19 mouse cellular contexts compared by ENCODE assay signal in the genomic region with DNA sequence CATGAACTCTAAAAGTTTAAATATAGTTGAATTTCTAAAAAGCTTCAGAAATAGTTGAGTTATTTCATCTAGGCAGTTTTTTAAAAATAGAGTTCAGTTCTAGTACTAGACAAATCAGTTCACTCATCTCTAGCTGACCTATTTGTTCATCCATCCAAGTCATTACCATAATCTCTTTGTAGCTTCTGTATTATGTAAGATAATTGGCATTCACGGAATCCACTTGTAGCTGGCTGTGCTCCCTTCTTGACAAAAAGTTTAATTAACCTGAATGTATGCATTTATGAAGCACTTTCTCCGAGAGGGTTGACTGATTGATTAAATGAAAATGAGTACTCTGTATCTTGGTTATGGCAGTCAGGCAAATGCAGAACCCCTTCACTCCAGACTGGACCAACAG. TPM values are rescaled to one million over a fixed set of nuclear protein-coding genes. Genes with fewer than 3 reads are reported as not detected.
"Had no signal": no experiment of that assay in that cellular context is flagged by ENCODE, and none has a peak within 500 bp of the region (broad histone marks: within the 10 kb centered on the region; RNA-seq: fewer than 3 reads in every experiment).

No protein-coding gene starts in this region.

- H3K4me3 ChIP-seq: midbrain, embryonic 10.5 days; midbrain, embryonic 12.5 days; myocyte; neural tube, embryonic 13.5 days; neural tube, embryonic 15.5 days; stomach, embryonic 15.5 days had no signal

- H3K9me3 ChIP-seq: midbrain, embryonic 10.5 days; midbrain, embryonic 12.5 days; neural tube, embryonic 13.5 days; neural tube, embryonic 15.5 days; stomach, embryonic 15.5 days had no signal

- H3K9ac ChIP-seq: lung, embryonic 14.5 days; midbrain, embryonic 12.5 days; neural tube, embryonic 13.5 days; neural tube, embryonic 15.5 days; stomach, embryonic 15.5 days had no signal

- ATAC-seq: midbrain, embryonic 16.5 days had no signal

- H3K4me1 ChIP-seq: midbrain, embryonic 12.5 days; neural tube, embryonic 13.5 days; neural tube, embryonic 15.5 days; stomach, embryonic 15.5 days had no signal

- H3K4me2 ChIP-seq: lung, embryonic 14.5 days; midbrain, embryonic 12.5 days; neural tube, embryonic 13.5 days; neural tube, embryonic 15.5 days; stomach, embryonic 15.5 days had no signal

- H3K36me3 ChIP-seq: midbrain, embryonic 10.5 days; midbrain, embryonic 12.5 days; neural tube, embryonic 13.5 days; neural tube, embryonic 15.5 days; stomach, embryonic 15.5 days had no signal

- DNase-seq: lung, adult 18-20 months; lung, embryonic 14.5 days; lung, postnatal 10 days; lung, postnatal 4 days; midbrain, embryonic 14.5 days; right cerebral cortex, adult 18-20 months; right cerebral cortex, postnatal 14 days; thymus, adult 2 months; thymus, postnatal 25 days; thymus, postnatal 4 days had no signal

- H3K27me3 ChIP-seq: midbrain, embryonic 12.5 days; neural tube, embryonic 13.5 days; neural tube, embryonic 15.5 days; stomach, embryonic 15.5 days had no signal

- H3K27ac ChIP-seq: midbrain, embryonic 10.5 days; midbrain, embryonic 12.5 days; neural tube, embryonic 13.5 days; neural tube, embryonic 15.5 days; stomach, embryonic 15.5 days; stomach, postnatal 0 days had no signal

RNA-seq across cellular contexts. Expression of gene Lin28b, which starts 56.5 kb away (rescaled TPM):
- polyA plus RNA-seq: spleen, adult 2 months had no signal
